Mouse (Mus musculus) layer of hippocampus, postnatal 14 days (tissue): ENCODE measurements at regions not wholly inside any gene's neighbourhood (a gene's known extent, or its start where the extent isn't known, plus 50 kb on each side); places are given as distances from the start of the nearest gene placed in this dataset.

Experiments used
- DNase-seq, 2 experiments: peaks; one replicate each; pipeline ENCODE4 v3.0.0; 2021 to 2022; ENCODE audit warnings: low spot score in 2 of 2, mixed read lengths in 1 of 2

DNA sequence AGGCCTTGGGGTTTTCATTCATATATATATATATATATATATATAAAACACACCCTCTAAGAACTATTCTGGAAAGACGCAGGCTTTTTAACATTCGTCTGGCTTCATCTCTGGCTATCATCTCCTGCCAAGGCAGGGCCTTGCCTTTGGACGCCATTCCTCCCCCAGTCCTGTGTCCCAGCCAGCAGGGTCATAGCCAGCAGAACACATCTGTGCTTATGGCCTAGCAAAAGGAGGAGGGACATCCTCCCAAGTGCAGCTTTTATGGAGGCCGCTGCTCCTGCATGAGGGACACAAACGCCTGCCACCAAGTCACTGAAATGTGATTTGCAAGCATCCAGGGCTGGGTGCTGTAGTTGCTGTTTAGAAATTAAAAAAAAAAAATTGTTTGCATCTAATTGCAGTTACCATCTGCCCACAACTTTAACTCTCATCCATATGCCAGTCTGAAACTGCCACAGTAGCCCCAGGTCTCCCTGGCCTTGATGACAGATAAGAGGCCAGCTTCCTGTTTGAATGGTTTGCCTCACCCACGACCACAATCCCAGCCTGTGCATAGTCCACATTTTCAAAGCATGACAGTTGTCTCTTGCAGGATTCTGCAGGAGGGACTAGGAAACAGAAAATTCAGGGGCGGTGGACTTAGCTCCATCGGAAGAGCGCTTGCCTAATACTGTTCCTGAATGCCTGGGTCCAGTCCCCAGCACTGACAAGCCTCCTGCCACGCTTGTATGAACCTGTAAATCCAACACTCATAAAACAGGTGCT, 108.7 kb downstream of the Dyrk2 start:
- no peak for DNase-seq

DNA sequence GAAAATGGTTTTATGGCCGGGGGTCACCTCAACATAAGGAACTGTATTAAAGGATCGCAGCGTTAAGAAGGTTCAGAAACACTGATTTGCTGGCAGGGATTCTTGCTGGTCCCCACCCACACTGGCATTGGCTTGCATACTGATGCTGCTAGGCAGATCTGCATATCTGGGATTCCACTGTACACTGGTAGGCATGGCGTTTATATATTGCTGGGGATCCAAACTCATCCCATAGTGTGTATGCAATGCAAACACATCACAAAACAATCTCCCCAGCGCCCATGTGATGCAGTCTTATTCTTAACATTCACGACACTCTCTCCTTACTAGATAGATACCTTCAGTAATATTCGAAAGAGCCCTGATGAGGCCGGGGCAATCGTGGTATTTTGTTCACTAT, 105.0 kb downstream of the Dyrk2 start:
- DNase-seq, result no peak

DNA sequence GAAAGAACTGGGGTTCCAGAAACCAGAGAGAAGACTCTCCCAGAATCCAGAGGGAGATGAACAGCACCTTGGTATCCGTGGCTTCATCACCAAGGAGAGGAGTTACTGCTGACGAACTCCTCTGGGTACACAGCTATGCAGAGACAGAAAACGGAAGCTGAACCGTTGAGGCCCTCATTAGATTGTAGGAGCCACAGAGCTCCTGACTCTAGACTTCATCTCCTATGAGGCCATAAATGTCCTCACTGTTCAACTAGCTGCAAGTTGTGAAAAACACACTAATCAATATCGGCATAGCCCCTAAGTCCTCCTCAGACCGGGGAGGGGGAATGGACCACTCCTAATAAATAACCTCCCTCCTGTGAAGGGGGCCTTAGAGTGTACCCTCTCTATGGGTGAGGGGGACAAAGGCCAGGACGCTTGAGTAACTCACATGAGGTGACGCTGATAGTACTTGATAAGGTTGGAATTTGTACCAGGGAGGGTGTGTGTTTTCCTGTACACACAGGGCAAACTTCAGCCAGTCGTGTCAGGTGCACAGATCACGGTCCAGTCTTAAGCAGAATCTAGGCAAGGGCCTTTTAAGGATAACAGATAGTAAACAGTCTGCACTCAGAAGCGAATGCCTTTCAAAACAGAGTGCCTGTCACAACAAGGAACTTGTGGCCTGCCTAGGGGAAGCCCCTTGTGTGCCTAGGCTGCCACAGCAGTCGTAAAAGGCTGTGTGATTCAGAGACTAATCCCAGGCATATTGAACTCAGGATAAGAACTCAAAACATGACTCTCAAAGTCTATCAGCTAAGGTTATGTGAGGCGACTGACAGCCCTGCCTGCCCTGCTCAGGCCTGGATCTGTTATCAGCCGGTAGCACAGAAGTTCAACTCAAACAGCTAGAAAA, 104.2 kb downstream of the Dyrk2 start:
- no peak for DNase-seq

DNA sequence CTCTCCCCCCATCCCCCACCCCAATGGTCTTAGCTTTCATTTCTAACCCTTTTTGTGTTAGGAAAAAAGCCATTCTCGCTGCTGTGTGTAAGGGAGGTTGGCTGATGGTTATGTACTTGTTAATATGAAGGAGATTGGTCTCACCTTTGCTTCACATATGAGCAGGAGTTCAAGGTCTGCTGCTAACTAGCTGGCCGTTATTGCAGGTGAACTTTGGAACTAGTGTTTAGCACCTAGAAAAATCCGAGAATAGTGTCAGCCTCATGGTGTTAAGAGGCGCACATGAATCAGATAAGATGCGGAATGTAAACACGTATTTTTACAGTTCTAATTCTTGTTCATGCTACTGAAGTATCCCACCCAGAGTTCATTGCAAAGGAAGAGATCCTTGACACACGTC, 103.2 kb downstream of the Dyrk2 start:
- DNase-seq, result no peak

DNA sequence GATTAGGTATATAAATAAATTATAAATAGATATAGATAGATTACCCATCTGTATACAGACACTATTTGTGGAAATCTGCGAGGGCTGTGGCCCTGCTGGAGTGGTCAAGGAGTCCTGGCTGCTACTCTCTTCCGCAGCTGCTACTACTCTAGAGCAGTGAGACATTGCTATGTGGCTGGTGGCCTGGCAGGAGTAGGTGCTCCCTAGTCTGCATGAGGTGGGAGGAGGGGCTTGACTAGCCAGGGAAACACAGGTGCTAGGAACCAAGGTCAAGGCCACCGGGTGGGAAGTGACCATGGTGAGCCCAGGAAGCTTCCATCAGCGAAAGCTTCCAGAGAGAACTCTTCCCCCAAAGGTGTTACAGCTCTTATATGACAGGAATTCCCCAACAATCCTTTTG, 100.3 kb downstream of the Dyrk2 start:
- no peak for DNase-seq

DNA sequence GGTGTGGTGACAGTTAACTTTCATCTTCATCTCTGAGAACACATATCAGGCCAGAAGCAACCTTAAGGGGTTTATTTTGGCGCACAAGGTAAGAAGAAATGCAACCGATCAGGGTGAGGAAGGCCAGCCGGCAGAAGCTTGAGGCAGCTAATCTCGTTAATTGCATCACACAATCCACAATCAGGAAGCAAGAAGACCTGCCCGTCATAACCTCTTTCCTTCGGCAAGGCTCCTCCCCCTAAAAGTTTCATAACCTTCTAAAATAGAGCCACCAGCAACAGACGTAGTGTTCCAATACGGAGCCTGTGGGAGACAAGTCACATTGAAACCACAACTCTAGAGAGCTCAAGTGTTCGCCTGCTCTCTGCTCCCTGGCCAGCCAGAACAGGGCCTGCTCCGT, 91.4 kb downstream of the Dyrk2 start:
- no peak for DNase-seq

DNA sequence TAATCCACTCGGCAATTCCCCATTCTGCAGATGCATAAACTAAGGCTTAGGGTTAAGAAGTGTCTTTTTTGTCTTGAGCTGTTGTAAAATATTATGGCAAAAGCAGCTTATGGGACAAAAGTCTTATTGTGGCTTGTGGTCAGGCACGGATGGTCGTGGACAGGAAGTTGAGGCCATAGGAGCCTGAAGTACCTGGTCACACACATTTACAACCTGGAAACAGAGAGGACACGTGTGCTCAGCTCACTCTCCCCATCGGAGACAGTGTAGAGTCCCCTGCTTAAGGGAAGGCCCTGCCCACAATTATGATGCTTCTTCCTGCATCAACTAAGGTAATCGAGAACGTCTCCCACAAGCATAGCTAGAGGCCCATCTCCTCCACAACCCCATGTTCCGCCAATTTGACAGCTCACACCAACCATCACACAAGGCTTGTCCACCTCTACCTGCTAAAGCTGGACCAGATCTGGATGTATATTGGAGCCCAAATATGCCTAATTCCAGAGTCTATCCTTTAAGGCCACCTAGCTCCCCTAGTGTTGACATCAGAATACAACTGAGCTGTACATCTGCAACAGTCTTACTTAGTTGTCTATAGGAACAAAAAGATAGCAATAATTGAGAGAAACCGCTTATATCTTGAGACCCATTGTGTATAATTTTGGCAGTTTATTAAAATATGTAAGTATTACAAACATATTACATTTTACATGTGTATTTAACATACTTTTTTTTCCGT, 89.0 kb downstream of the Dyrk2 start:
- DNase-seq, result no peak

DNA sequence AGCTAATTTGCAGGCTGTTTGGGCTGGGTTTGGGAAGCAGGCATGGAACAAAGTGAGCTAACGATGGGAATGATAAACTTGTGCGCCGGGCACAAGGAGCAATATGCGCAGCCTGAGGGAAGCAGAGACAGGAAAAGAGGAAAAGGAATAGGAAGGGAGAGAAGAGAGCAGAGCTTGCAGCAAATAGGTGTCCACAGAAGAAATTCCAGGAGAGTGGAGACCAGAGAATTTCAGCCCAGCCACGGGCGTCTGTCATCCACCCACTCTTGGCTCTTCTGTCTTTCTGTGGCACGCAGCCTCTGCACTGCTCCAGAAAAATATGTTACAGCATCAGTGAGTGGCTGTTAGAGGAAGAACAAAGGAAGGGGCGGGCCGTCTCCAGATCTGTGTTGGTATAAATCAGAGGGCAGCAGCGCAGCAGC, 88.2 kb downstream of the Dyrk2 start:
- peak; percentile 46 to 55 for DNase-seq

DNA sequence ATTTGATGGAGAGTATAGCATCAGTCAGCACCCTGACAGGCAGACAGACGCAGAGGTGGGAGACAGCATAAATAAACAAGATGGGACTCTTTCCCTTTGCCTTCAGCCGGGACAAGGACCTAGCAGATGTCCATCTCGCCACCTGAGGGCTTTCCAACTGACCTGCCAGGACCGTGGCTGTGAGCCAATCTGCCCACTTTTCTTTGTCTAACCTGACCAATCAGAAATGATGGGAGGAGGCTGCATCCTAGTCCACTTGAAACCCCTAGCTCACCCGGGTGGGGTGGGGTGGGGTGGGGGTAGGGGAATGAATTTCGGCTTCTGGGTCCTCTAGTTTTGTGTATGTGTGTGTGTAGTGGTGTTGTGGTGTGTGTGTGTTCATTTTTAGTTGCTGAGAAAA, 87.4 kb downstream of the Dyrk2 start:
- DNase-seq, result no peak

DNA sequence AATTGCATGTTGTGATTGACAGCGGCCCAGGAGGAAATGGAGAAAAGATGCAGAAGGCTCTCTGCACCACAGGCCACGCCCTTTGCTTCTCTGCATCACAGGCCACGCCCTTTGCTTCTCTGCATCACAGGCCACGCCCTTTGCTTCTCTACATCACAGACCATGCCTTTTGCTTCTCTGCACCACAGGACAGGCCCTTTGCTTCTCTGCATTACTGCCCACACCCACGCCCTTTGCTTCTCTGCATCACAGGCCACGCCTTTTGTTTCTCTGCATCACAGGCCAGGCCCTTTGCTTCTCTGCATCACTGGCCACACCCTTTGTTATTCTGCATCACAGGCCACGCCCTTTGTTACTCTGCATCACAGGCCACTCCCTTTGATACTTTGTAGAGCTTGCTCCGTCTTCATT, 82.7 kb downstream of the Dyrk2 start:
- no peak for DNase-seq

DNA sequence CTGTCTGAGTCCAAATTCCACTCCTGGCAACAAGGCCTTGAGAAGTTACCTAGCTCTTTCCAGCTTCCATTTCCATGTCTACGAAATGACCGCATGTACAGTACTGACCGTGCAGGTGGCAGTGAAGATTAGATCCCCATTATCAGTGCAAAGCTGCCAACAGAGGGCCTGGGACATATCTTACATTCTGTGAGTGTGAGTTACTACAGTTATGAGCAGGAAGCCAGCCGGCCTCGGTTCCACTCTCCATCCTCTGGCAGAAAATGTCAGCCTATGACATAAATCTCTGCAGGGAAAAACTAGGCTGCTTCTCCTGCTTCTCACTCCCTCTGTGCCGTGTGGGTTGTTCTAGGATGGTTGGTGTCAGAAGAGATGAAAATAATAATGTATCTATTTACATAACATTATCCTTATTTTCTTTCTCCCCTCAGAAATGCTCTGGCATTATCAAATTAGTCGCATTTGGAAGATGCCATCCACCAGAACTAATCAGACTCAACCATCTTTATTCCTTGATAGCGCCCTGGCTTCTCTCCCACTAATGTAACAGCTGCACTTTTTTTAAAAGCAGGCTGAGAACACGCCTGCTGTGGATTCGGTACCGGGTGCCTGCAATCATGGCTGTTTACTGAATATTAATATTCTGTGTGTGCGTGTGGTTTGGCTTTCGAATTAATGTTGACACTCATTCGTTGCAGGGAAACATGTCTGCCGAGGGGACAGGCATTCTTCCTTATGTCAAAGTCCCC, 77.5 kb downstream of the Dyrk2 start:
- no peak for DNase-seq

DNA sequence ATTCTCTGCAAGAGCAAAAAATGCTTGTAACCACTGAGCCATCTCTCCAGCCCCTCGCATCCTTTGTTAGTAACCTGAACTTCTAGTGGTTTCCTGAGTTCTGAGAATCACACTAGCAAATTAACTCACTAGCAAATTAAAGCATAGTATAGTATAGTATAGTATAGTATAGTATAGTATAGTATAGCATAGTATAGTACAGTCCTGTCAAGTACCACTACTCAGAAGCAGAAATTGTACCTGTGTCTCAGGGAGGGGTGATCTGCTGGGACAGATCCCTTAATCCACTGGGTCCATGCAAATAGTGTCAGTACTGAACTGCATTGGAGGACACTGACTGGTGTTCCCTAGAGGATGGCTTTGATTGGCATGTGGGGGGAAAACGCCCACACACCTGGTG, 76.2 kb downstream of the Dyrk2 start:
- DNase-seq, result no peak

DNA sequence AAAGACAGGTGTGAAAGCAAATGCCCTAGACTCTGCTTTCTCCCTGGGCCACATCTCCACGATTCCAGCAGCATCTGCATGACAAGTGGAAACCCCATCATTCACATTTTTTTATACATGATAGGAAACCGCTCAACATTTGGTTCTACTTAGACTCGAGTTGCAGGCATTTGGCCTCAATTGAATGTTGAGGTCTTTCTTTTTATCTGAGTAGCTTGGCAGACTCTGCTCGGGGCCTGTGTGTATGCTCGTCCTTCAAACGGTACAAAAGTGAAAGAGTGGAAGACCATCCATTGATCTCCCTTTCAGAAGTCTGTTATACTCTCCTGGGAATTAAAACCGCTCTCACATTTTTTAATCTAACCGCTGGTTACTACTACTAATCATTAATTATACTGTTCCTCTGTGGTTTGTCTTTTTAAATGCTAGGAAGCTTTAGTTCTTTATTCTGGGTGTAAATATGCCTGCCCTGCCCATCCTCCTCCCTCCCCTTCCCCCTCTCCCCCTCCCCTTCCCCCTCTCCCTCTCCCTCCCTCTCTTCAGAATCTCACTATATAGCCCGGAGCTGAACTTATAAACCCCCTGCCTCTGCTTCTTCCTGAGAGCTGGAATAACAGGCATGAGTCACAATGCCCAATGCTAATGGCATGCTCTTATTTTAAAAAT, 75.5 kb downstream of the Dyrk2 start:
- no peak for DNase-seq

DNA sequence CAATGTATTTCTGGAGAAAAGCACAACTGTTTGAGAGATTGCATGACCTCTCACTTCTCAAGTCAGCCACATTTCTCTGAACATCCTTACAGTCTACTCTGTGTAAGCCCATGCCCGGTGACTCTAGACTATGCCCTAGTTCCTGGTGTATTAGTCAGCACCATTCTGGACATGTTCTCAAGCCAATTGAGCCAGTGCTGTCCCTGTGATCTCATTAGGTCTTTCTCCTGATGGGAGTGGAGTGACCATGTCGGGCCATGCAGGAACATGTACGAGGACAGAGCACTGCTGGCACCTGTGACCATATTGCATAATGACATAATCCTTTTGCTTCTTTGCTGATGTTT, 75.0 kb downstream of the Dyrk2 start:
- no peak for DNase-seq

DNA sequence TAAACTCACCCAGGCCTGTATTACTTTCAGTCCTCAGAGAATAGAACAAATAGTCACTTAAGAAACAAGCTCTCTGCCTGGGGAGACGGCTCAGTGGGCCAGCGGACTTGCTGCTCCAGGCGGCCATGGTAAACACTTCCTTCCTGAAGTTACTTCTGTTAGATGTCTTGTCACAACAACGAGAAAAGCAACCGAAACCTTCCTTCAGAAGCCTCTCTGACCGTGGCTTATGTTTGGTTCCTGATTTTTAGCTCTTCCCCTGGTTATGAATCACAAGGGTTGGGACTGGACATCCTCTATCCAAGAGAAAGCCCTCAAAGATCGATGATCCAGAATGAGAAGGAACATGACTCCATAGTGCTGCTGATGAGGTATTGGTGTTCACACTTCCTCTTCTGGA, 73.5 kb downstream of the Dyrk2 start:
- DNase-seq, result no peak

DNA sequence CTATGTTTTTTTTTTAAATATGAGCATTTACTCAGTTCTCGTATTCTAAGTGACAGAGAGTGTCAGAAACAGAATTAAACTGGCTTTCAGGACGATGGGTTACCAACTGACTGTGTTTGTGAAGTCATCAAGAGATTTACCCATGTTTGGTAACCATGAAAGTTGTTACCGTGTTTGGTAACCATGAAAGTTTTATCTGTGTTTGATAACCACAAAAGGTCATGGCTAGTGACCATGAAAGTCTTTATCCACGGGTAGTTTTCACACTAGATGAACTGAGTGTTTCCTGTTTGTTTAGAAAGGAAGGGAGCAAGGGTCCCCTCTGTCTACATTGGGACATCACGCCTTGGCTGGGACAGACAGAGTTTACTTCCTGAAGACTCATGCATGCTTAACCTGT, 72.8 kb downstream of the Dyrk2 start:
- no peak for DNase-seq

DNA sequence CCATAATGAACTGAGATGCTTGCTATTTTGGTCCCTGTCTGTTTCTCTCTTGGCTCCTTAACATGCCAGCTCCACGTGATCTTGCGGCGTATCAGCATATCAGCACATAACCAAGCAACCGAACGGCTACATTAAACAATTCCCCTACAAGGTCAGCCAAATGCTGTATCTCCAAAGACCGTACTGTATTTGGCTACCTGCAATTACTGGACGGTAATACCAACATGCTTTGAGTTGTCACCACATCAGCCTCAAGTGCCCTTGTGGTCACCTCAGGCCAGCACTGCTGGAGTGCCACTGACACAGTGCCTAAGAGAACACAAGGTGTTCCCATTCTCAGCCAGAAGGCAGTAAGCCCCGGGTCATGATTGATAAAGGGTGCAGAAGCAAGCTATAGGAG, 70.2 kb downstream of the Dyrk2 start:
- no peak for DNase-seq

DNA sequence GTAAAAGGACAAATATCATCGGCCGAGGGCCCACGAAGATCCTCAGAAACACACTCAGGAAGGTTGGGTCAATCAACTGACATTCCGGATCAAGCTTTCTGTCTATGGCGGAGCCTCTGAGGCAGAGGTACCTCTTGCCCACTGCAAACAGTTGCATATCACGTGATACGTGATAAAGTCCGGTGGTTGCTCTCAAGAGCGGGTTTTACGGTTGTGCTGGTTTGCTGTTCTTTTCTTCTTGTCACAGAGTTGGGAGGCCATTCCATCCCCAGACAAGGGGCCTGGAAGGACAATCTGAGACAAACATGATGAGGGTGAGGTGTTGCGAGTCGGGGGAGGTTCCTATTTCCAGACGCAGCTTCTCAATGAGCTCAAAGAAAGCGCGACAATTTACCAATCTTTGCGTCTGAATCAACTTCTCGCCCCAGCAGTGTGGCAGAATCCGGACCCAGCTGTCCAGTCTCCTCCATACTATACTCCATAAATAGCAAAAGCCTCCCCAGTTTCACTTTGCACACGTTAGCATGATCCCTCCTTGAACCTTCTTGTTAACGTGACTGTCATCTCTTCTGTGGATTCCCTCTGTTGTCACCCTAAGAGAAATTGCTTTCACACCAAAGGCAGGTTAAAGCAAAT, 66.0 kb downstream of the Dyrk2 start:
- no peak for DNase-seq

DNA sequence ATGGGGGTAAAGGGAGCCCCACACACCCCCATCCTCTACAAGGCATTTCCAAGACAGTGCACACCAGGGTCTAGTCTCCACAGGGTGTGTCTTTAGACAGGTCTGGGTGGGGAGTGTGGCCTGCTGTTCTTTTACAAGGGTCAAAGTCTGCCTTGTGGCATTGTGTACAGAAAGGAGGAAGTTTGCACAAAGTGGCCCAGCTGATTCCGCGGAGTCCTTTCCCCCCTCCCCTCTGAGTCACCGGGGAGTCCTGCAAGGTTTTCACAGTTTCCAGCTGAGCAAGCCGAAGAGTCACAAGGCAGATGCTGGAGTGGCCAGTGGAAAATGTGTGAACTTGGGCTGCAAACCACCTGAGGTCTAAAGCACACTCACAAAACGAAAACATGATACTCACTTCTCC, 65.4 kb downstream of the Dyrk2 start:
- no peak for DNase-seq
